Mouse (Mus musculus): ENCODE measurements around the gene Cdk14.
"Not testable (repeated sequence)": the region's sequence is repeated elsewhere in the genome, so short reads cannot be mapped to it uniquely, and the experiment has no call there.

Cdk14 gene

DNA sequence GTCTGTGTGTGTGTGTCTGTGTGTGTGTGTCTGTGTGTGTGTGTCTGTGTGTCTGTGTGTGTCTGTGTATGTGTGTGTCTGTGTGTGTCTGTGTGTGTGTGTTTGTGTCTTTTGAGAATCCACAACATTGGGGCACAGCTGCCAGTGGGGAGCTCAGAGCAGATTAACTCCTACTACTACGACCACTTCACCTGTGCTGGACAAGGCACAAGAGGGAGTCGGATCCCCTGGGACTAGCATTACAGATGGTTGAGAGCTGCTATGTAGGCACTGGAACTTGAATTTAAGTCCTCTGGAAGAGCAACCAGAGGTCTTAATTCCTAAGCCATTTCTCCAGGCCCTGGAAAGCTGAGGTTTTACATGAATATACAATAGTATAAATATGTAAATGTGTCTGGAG is 433.9 kb downstream of the Cdk14 start:
- DNase-seq (ENCODE audit: low spot score): no peak

DNA sequence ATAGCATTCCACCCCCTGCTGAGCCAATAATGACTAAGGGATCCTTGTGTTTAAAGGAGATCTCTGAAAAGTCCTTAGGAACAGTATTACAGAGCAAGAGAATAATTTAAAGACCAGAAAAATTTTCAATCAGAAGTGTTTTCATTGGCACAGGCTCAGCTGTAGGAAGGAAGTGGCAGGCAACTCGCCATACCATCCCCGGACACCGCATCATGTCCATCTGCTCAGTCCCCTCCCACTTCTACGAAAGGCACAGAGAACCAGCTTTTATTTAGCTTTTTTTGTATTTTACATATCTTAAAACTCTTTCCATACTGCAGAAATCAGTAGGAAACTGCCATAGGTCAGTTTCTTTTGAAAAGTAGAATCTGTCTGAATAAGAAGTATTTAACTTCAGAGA is 440.6 kb downstream of the Cdk14 start:
- no peak for DNase-seq (ENCODE audit: low spot score)

DNA sequence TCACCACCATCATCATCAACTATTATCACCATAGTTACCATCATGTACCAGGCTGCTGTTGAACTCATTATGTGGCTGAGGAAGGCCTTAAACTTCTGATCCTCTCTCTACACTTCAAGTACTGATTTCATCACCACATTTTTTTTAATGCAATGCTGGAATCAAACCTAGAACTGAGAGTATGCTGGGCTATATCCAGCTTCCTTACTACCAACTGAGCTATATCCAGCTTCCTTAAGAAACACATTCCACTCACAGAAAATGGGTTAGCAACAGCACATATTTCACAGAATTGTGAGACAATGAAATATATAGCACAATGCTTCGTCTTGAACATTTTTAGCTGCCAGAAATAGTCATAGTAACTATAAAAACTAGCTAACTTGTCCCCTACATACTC is 446.7 kb downstream of the Cdk14 start:
- no peak for DNase-seq (ENCODE audit: low spot score)

DNA sequence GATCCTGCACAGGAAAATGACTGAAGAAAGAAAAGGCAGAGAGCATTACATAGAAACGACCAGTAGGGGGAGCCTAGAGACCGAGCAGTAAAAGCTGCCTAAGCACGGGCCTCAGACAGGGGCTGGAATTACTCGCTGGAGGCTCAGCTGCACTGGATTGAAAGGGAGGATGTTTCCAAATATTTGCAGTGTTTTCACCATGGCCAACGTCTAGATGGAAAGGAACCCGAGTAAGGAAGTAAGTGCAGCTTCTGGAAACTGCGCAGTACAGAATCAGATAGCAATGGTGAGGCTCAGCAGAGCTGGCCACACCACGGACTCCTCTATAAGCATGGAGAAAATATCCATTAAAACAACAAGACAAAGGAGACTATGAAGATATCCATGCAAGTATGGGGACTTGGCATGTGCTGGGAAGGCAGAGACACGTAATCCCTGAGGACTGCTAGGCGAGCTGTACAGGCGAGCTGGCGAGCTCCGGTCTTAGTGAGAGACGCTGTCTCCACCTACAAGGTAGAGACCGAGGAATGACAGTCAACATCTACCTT is 458.0 kb downstream of the Cdk14 start:
- DNase-seq (ENCODE audit: low spot score): peak; percentile 25

DNA sequence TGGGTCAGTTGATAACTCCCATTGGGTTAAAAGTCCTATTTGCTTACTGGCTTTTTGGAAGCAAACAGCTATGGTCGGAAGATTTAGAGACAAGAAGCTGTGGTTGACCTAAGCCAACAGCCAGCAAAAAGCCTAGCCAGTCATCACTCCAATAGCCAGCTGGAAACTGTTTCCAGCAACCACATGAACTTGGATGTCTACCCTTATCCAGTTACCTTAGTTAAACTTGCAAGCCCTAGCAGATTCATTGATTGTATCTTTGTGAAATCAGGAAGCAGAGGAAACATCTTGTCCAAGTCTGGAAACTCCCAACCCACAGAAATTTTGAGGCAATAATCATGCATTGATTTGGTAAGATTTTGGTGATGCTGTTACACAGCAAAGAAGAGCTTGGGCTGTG is 458.5 kb downstream of the Cdk14 start:
- no peak for DNase-seq (ENCODE audit: low spot score)

DNA sequence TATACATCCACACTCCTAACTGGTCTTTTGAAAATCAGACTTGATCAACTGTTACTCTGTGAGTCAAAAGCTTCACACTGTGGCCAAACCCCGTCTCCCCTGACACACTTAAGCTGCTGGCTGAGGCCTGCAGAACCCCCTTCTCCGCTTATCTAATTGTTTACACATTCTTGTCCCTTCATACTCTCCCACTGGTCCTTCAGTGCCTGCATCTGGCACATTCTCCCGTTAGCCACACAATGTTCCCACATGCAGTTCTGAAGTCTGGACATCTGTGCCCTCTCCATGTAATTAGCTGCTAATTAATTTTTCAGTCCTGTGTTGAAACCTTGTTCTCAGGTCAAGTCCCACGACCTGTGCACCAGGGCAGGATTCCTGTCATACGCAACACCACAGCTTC is 460.7 kb downstream of the Cdk14 start:
- DNase-seq (ENCODE audit: low spot score): no peak

DNA sequence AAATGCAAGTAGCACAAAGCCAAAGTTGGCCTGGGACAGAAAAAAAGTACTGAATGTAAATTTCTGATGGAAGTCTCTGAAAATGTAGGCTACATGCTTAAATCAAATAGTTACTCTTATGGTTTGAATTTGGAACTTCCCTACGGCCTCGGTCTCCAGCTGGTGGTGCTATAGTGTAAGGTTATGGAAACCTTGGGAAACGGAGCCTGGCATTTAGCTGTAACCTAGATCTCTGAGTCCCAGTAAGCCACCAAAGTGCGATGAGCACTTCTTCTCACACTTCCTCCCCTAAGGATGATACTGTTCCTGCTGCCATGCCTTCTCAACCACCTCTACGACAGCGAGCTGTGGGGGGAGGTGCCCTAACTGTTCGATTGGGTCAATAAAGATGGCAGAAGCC is 464.1 kb downstream of the Cdk14 start:
- DNase-seq (ENCODE audit: low spot score): no peak

DNA sequence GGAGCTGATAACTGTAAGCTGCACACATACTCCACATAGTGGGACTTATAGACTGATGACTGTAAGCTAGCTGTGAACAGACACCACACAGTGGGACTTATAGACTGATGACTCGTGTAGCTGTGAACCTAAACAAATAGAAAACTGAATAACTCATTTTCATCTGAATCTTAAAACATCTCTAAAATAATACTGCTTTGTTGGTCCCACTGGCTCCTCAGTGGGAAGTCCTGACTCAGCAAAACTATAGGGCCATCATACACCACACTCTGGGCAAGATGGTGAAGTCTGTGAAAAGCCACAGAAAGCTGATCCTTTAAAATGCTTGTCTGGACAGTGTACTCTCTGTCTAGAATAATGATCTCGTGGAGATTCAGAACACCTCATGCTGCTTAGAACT is 464.7 kb downstream of the Cdk14 start:
- no peak for DNase-seq (ENCODE audit: low spot score)

DNA sequence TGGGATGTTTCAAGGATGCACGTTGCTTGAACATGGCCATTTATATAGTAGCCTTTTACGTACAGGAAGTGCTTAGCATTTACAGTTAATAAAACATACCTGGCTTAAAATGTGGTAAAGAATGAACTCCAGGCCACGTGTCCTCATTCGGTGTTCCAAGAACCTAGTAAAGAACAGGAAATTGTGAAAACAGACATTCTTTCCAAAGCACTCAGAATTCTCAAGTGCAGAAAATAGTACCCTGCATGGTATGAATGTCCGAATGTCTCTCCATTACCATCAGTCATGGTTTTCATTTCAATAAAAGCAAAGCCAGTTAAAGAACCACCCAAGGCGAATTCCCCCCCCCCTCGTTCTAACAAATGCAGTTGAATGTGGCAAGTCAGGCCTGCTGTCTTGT is 470.7 kb downstream of the Cdk14 start:
- DNase-seq (ENCODE audit: low spot score): no peak

DNA sequence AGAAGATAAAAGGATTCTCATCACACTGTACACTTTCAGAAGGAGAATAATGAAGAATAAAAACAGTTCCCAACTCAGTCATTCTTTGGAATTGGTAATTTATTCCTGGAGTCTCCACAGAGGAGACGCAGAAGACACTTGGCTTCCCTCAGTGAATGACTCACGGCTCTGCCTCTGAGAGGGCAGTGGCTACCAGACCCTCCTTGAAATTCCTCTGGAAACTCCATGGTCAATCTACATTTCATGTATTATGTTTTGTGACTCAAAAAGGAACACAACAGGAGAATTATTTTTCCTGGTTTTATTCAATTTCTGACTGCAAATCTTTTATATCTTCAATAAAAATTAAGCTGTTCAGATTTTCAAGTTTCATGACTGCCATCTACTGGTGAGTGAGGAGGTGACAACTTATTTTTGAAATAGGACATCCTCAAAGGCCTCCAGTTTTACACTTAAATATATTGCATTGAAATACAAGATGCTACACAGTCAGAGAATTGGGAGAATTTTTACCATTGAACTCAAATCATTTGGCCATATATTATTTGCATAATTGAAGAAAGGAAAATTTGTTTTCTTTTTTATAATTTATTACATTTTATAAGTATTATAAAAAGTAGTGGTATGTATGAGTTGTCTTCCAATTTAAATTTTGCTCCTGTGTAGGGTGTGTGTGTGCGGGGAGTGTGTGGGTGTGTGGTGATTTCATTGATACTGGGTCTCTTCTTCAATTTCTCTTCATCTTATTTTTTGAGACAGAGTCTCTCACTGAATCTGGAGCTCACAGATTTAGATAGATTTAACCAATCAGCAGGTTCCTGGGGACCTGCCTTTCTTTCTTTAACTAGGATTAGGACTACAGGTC is 471.8 kb downstream of the Cdk14 start:
- peak; percentile 51 for DNase-seq (ENCODE audit: low spot score)

DNA sequence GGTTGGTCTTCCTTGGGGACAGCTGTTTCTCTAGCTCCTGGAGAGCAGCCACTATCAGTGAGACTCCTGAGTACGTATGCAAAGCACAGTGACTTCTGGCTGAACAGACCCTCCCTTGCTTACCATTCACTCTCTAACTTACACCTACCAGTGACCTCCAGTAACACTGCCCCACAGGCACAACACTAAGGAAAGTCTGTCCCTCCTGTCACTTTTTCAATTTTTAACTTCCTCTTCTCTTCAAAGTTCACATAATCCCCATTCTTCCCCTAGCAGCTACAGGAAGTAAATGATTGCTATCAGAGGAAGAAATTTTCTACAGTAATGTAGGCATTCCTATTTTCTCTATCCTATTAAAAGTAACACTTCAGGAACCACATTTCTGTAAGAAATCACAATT is 485.0 kb downstream of the Cdk14 start:
- no peak for DNase-seq (ENCODE audit: low spot score)

DNA sequence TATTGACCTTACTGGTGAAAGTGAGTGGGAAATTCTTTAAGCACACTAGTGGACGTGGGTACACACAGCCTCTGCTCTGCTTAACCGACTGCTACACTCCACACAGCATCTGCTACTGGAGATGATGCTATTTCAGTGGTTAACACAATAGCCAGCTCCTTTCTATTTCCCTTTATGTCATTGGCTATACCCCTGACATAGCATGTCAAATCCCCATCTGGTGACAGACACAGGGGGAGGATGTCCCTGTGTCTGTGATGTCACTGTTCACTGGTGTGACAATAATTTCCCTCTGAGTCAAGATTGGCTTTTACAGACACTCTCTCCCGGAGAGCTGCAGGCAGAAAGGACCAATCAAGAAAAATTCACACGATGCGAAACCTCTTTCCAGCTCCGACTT is 485.6 kb downstream of the Cdk14 start:
- DNase-seq (ENCODE audit: low spot score): no peak

DNA sequence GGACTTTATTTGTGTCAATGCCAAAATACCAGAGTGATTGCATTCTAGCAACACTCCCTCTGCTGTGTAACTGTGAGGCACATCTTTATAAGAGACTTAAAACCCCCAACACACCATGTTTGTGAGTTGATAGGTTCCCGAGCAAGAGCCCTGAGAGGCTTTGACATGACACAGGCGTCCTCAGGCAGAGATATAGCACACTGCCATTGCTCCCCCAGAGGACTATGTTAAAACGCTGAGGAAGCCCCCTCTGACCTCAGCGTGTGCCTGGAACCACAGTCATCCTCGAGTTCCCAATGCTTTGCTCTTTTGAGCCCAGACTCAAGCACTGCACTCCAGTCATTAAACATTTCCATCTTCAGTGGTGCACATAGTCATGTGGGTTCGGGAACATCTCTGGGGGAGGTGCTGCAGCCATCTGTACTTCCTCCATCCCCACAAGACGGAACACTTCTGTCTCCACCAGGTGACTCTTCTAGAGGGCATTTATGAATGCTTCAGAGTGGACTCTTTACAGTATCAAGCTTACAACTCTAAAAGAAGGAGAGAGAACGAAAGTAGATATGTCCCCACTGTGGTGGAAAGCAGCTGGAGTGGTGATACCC is 488.5 kb downstream of the Cdk14 start:
- DNase-seq (ENCODE audit: low spot score): no peak

DNA sequence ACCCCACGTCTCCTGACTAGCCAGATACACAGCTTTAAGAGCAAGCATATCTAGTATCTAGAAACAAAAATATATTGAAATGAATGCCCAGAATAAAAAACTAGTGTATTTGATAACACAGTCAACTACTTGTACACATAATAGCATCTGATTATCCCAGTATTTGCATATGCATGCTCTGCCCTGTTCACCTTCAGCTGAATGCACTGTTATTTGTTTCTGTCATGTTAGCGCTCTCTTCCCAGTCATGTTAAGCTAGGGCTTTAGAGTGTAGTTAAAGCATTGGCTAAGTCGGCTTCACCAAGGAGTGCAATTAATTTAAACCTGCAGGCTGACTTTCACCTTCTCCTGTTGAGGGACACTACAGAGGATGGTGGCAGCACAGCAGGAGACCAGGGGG is 490.5 kb downstream of the Cdk14 start:
- DNase-seq (ENCODE audit: low spot score): no peak

DNA sequence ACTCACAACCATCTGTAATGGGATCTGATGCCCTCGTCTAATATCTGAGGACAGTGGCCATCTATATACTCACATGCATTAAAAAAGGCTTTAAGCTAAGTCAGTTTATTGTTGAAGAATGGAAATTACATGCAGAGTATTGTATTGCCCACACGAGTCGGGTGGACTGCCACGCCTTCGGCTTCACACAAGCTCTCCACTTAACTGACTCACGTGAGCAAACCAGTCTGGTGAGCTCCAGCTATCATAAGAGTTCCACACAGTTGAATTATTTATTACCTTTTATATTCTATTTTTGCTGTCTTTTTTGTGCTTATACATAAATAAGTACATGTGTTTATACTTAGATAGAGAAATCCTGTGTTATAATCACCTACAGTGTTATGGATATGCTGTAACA is 495.2 kb downstream of the Cdk14 start:
- DNase-seq (ENCODE audit: low spot score): no peak

DNA sequence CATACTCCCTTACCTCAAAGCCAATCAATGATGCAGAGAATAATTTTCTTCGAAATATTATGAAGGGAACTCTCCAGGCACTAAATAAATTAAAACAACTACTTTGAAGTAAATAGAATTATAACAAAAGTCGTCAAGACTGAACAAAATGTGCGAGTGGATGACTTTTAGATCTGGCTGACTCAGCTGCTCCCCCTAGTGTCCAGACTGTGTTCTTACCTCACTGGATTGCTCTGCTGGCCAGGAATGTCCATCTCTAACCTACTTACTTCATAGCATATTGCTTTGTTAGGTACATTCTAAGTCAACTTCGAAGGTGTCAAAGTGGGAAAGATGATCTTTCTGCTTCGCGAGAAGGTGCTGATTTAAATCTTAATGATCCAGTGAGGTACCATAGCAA is 501.7 kb downstream of the Cdk14 start:
- peak; percentile 40 for DNase-seq (ENCODE audit: low spot score)

DNA sequence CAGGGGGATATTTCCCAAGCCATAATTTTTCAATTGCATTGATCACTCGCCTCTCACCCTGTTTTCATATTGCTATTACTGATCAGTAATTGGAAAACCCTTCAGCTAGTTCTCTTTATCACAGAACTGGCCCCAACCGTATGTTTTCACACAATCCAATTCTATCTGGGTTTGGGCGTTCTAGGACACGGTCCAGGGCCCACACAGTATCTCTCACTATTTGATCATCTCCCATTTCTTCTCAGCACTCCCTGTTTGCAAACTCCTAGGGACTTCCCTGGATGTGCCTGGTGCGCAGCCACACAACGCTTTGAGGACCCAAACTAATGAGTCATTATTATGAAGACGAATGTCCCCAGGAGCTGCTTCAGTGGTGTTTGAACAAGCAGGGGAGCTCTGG is 502.4 kb downstream of the Cdk14 start:
- DNase-seq (ENCODE audit: low spot score): no peak

DNA sequence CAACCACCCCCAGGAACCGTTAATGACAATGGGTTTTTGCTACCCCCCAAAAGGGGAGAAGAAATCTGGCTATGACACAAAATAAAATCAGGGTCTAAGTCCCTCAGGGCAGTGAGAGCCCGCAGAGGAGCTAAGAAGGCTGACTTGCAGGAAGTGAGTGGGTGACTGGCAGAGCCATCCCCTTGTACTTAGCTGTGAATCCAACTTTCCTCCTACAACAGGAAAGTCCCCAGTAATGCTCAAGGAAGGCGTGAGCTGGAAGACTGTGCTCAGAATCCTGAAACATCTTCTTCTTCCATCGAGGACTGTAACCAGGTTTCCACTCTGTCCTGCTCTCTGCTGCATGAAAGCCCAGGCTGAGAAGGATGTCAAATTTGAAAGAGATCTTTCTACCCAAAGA is 502.8 kb downstream of the Cdk14 start:
- DNase-seq (ENCODE audit: low spot score): no peak

DNA sequence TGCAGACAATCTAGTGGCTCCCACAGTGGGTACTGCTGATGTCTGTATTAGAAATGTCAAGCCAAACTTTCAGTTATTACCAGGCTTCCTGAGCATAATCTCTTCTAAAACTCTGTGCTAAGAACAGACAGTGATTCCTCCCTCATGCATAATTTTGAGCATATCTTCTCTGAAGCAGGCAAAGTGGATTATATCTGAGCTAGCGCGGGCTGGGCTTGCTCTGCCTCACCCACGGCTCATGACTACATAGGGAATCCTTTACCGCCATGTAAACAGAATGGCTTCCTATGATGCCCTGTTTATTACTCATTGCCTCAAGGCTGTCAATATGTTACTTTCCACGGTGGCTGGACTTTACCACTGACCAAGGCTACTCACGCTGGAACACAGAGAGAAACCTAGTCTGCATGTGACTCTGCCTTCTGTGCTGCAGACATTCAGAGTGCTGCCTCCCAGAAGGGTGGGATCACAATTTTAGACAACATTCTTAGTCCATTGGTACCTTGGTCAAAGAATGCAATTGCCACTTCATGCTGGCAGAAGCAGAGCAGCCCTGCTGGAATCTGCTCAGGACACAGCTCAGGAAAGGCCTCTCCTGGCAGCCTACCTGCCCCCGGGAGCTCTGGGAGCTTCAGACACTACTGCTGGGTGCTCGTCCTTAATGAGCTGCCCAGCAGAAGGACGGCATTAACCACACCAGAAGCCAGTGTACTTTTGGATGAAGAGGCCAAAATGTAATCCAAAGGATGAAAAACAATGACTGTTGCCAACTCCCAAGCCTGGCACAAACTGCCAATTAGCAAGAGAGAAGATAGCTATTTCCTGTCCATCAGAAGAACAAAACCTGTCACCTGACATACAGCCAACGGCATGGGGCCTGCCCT is 503.5 kb downstream of the Cdk14 start:
- no peak for DNase-seq (ENCODE audit: low spot score)

DNA sequence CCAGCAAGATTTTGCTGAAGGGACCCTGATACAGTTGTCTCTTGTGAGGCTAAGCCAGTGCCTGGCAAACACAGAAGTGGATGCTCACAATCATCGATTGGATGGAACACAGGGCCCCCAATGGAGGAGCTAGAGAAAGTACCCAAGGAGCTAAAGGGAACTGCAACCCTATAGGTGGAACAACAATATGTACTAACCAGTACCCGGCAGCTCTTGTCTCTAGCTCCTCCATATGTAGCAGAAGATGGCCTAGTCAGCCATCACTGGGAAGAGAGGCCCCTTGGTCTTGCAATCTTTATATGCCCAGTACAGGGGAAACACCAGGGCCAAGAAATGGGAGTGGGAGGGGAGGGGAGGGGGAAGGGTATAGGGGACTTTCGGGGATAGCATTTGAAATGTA is 515.2 kb downstream of the Cdk14 start:
- DNase-seq (ENCODE audit: low spot score): not testable (repeated sequence)

DNA sequence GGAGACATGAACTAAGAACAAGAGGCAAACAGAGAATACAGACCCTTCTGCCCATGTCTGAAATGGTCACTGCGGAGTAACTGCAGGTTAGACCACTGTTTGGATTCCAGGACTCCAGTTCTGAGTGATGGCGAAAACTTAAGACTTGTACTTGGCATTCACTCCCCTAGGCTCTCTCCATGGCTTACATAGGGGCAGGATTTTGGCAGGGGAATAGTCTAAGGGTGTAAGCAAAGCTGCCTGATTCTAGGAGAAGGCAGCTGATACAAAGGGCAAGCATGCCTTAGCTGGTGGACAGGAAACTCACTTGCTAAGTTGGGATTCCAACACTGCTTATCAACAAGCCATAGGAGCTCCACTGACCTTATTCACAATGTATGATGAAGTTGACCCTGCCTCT is 521.9 kb downstream of the Cdk14 start:
- DNase-seq (ENCODE audit: low spot score): no peak

DNA sequence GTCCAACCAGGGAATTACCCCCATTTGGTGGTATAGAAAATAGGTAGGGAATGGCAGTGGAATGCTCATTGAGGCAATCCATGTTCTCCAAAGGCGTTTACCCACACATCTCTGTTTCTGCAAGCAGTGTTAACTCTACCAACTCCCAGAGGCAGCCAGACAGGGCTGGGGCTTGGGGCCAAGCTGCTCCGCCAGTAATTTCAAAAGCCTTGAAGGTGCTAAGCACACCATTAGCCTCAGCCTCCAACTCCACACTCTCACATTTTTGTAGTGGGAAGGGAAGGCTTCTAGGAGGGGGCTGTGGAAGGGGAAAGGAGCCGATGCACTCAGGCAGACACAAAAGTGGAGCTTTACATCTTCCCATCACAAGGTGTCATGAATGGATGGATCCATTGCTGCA is 525.1 kb downstream of the Cdk14 start:
- no peak for DNase-seq (ENCODE audit: low spot score)

DNA sequence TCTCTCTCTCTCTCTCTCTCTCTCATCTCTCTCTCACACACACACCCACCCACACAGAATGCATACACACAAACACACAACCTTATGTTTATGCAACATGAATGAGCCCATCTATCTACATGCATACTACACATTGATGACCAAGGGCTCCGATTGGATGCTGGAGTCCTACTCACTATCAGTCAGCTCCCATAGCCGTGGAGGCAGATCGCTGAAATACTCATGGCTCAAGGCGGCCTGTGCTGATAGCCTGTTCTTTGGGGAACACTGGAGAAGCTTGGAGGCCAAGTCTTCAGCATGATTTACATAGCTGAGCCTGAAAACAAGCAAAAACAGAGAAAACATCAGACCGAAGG is 526.3 kb downstream of the Cdk14 start:
- DNase-seq (ENCODE audit: low spot score): no peak

Measured in layer of hippocampus, adult 9-10 months (tissue).